Mouse (Mus musculus) cerebellum, adult 2 months (tissue): ENCODE data around the gene Elf3. TPM values are rescaled to one million over a fixed set of nuclear protein-coding genes. Genes with fewer than 3 reads are reported as not detected.

ENCODE experiments used
- DNase-seq, 2 experiments: peaks; one replicate each; pipeline ENCODE4 v3.0.0; 2021
- H3K27ac ChIP-seq: fragments of 200-500 bp; 2 replicates; pipeline ENCODE4 v1.5.1; 2012; ENCODE audit warnings: low read length, control low read depth, inconsistent platforms; ENCODE audit not compliant: insufficient read depth
- H3K27me3 ChIP-seq: fragments of 200-500 bp; 2 replicates; pipeline ENCODE4 v1.6.1; 2012; ENCODE audit warnings: inconsistent platforms, mild to moderate bottlenecking, low read length, moderate library complexity; ENCODE audit not compliant: control insufficient read depth, insufficient read depth
- H3K4me1 ChIP-seq: fragments of 200-500 bp; 2 replicates; pipeline ENCODE4 v1.6.1; 2011; ENCODE audit warnings: low read length; ENCODE audit not compliant: control insufficient read depth, insufficient read depth
- H3K4me3 ChIP-seq: fragments of 200-500 bp; replicated peaks from 2 replicates; pipeline ENCODE3; 2011; ENCODE audit warnings: mild to moderate bottlenecking, low read depth, low read length, control low read depth; ENCODE audit not compliant: insufficient read depth
- CTCF ChIP-seq: fragments of 200-500 bp; IDR thresholded peaks from 2 replicates; pipeline ENCODE4 v1.5.1; 2011; ENCODE audit warnings: low read depth, mild to moderate bottlenecking, control low read depth, low read length, moderate library complexity, borderline replicate concordance; ENCODE audit not compliant: insufficient read depth
- POLR2A ChIP-seq: fragments of 200-500 bp; IDR thresholded peaks from 2 replicates; pipeline ENCODE4 v1.6.1; 2011; ENCODE audit warnings: low read length, control low read depth, borderline replicate concordance; ENCODE audit not compliant: insufficient read depth
- WGBS: fragments of 180-500 bp; shearing (Covaris S2); methylation state at CpG from one replicate; pipeline ENCODE4 v1.1.7; 2018; 5-methylcytosine and 5-hydroxymethylcytosine counted together
- polyA plus RNA-seq: library from polyadenylated mRNA; depleted of rRNA; stranded (reverse); fragments of >200 nt; gene quantifications from 2 replicates; pipeline ENCODE4 v1.2.3, GENCODE M21; 2012; rRNA removed

The Elf3 gene
- polyA plus RNA-seq = 0.34 and 0.63 TPM in 2 replicates

DNA sequence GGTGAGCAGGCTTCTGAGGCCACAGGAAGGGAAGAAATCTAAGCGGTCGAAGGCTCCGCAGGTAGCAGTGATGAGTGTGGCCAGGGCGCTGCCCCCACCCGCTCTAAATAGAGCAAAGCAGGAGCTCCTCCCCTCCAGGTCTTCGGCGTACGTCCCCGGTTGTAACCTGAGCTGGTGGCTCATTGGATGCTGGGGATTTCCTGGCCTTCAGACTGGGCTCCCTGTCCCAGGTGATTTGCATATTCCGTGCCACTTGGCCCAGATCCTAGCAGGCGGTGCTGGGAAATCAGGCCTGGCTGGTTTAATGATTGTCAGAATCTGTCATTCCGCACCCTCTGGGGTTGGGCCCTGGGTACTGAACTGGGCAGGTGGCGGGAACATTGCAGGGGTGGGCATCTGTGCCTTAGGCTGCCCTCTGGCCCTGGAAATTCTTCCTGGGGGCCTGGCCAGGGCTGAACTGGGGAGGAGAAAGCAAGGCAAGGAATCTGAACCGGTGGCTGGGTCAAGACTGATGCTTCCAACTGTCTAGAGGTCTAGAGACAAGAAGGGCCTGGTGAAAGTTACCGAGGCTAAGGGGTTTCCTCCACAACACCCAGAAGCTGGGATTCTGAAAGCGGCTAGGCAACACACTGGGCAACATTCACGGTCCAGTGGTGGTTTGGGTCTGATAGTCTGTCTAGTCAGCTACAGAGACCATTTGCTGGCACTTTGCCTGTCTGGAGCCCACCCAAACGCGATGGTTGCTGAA, at the start of gene Elf3:
Elf3 (minus strand) TSS at position 189 of the 748 bp plus-strand sequence.
- Histone ChIP-seq H3K4me1 (no peaks in the 10 kb centered on the region), H3K27me3 (no peaks in the 10 kb centered on the region), H3K4me3 (peak within 1 kb of the TSS; percentile 45), H3K27ac (no peak within 1 kb of the TSS)
- WGBS = 20% methylated on average over 19 of the region's 19 CpGs
- TF ChIP-seq POLR2A (no peak), CTCF (no peak)
- DNase-seq = peak; percentile 63 to 71

- Histone ChIP-seq H3K4me3 (no peak overlapping the region), H3K27ac (no peak overlapping the region), H3K4me1 (no peaks in the 10 kb centered on the region), H3K27me3 (no peaks in the 10 kb centered on the region)
- DNase-seq = no peak
- 46% methylated on average over 5 of the region's 5 CpGs for WGBS
- no peak for TF ChIP-seq POLR2A
- TF ChIP-seq CTCF = no peak
Observed at GRCm38 (mm10) chr1:135290908-135291307, 32.5 kb upstream of the Elf3 start.

DNA sequence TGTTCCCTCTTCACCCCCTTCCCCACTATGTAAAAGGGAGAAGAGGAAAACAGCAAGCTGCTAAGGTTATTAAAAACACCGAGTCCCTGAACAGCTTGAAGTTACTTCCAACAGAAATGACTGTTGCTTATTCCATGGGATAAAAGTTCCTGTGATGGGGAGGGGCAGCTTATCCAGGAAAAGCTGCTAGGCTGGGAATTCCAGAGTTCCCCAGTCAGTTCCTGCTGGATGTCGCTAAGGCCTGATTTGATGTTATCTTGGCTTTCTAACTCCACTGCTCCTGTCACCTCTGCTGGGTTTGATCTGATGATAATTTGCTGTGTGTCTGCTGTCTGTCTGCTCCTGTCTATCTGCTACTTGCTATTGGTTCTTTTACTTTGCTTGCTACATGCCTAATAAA, 27.9 kb upstream of the Elf3 start:
- Histone ChIP-seq H3K27ac (no peak overlapping the region), H3K27me3 (no peaks in the 10 kb centered on the region), H3K4me1 (peaks cover 3% of the 10 kb centered on the region; the same call in 1 of the 2 replicates), H3K4me3 (no peak overlapping the region)
- TF ChIP-seq CTCF (no peak), POLR2A (no peak)
- 90% methylated on average over 2 of the region's 2 CpGs for WGBS
- DNase-seq = no peak

GRCm38 (mm10) chr1:135283826-135284291, 25.5 kb upstream of the Elf3 start, which contains the start of gene Rnpep:
Gene Rnpep (minus strand): TSS chr1:135284084.
- Histone ChIP-seq H3K27me3 (no peaks in the 10 kb centered on the region), H3K27ac (peak within 1 kb of the TSS; percentile 98), H3K4me3 (peak within 1 kb of the TSS; percentile 98), H3K4me1 (peaks cover 3% of the 10 kb centered on the region; the same call in 1 of the 2 replicates)
- TF ChIP-seq CTCF (no peak), POLR2A (peak; percentile 64; the same call in 1 of the 2 replicates)
- DNase-seq = peak; percentile 85 to 88
- whole genome bisulfite sequencing = under 1% methylated on average over 39 of the region's 39 CpGs

DNA sequence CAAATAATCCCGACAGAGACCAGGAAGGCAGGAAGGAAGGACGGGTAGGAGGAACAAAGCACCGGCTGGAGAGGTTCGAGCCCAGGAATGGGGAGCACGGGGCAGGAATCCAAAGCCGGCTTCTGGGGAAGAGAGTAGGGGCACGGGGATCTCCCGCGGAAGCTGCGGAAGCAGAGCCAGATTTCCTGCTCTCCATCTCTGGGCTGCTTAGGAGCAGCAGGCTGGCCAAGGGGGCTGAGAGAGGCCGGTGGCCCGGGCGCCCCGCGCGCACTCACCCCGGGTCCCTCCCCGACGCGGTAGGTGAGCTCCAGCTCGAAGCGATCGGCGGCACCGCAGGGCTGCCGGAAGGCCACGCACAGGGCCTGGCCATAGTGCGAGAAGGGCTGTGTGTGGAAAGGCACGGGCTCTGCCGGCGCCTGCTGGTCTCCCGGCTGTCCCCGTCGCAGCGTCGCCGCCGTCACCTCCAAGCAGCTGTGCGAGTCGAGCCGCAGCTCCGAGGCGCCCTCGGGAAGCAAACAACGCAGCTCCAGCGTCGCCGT, 25.0 kb upstream of the Elf3 start:
- under 1% methylated on average over 48 of the region's 48 CpGs for WGBS
- Histone ChIP-seq H3K4me1 (peaks cover 3% of the 10 kb centered on the region; the same call in 1 of the 2 replicates), H3K4me3 (peak overlapping the region; percentile 98), H3K27ac (peak overlapping the region; percentile 98), H3K27me3 (no peaks in the 10 kb centered on the region)
- DNase-seq = no peak
- no peak for TF ChIP-seq POLR2A
- TF ChIP-seq CTCF = no peak

DNA sequence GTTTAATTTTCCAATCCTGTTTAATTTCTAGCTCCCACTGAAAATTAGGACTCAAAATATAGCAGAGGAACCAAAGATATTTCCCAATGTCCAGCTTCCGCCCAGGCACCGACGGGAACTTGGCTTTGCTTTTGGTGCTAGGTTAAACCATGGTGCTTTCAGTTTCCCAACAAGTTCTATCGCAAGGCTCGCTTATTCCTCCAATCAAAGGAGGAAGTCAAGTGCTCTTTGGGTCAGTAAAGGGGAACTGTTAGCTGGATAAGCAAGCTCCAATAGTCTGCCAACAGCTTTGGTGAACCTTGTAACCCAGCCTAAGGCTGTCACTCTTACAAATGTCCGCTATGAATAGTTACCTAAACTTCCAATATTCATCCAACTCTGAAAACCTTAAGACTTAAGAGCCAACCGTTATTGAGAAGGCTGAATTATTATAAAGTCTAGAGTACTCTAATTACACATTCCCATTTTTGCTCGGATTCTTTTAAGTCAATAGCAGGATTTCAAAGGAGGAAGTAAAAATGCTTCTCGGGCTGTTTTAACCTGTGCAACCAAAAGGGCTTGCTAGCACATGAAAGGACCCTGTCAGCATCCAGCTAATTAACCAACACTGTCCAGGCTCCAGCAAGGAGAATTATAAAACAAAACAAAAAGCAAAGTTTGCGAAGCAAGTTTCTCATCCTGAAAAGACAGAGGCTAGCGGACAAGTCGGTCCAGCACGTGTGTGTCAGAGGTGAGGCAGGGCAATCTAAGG, 24.3 kb upstream of the Elf3 start:
- H3K4me1 ChIP-seq = peaks cover 3% of the 10 kb centered on the region; the same call in 1 of the 2 replicates

GRCm38 (mm10) chr1:135281841-135282240, 23.5 kb upstream of the Elf3 start:
- WGBS = 96% methylated on average over 17 of the region's 17 CpGs
- no peak for TF ChIP-seq CTCF
- Histone ChIP-seq H3K4me1 (peaks cover 3% of the 10 kb centered on the region; the same call in 1 of the 2 replicates), H3K27me3 (no peaks in the 10 kb centered on the region), H3K4me3 (no peak overlapping the region), H3K27ac (no peak overlapping the region)
- DNase-seq = no peak

More for the DNA sequence above, 24.3 kb upstream of the Elf3 start:
- WGBS = 39% methylated on average over 13 of the region's 13 CpGs
- TF ChIP-seq POLR2A (no peak), CTCF (no peak)
- peak overlapping the region; percentile 98 for H3K4me3 ChIP-seq
- H3K27ac ChIP-seq = peak overlapping the region; percentile 98; the same call in 1 of the 2 replicates
- no peaks in the 10 kb centered on the region for H3K27me3 ChIP-seq
- DNase-seq = peak in 1 of 2 experiments; percentile 10

DNA sequence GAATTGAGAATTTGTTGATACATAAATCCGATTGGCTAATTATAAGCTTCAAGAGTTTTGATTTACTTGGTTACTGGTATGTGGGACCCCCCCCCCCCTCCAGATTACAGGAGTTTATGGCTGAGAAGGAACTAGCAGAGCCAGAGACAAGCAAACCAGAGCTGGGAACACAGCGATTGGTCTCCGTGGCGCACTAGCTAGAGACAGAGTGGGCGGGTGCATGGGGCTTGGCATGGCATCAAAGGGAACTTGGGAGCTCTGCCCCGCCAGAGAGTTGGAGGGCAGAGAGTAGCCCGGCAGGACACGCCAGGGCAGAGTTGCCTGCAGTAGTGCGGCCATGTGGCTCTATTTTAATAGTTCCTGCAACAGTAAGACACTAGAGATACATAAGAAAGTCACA, 22.3 kb upstream of the Elf3 start:
- H3K4me1 ChIP-seq = peaks cover 3% of the 10 kb centered on the region; the same call in 1 of the 2 replicates
- no peak overlapping the region for H3K4me3 ChIP-seq
- TF ChIP-seq POLR2A (no peak), CTCF (no peak)
- DNase-seq = peak; percentile 54 to 68
- H3K27ac ChIP-seq = no peak overlapping the region
- 10% methylated on average over 9 of the region's 9 CpGs for WGBS
- no peaks in the 10 kb centered on the region for H3K27me3 ChIP-seq
